Mouse (Mus musculus) left cerebral cortex, postnatal 36 days (tissue): ENCODE results near the gene Bahd1. TPM values are rescaled to one million over a fixed set of nuclear protein-coding genes. Genes with fewer than 3 reads are reported as not detected.

Source experiments
- DNase-seq, 2 experiments: peaks; one replicate each; pipeline ENCODE4 v3.0.0; 2021 to 2022; ENCODE audit warnings: low spot score in 2 of 2, mixed read lengths in 1 of 2
- intact Hi-C: fragments of 180-260 bp; cut with DNase I; formaldehyde crosslinking; loops from one replicate; pipeline ENCODE4 v1.15.1; 2025
- total RNA-seq, 2 experiments: library from RNA; stranded (reverse); gene quantifications; 2 replicates each; pipeline ENCODE4 v1.2.3; 2021

Bahd1 gene
- total RNA-seq, 2 experiments from 2014 or later = 40.4 to 45.0 TPM

GRCm38 (mm10) chr2:118914685-118915084 lies 14.5 kb downstream of the Bahd1 start:
- intact Hi-C loops = no loop called here
- no peak for DNase-seq

DNA sequence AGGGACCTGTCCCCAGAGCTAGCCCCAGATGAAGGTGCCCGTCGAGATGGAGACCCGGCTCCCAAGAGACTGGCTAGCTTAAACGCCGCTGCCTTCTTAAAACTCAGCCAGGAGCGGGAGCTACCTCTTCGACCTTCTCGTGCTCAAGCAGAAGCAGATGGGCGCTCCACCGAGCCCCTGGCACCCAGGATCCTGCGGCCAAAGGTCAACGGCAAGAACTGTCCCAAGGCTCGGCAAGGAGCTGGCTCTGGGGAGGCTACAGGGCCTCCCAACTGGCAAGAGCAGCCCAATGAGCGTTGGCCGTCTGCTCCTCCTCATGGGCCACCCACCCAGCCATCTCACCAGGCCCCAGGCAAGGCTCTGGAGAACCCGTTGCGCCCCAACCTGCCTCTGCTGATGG lies 16.3 kb downstream of the Bahd1 start:
- intact Hi-C loops = no loop called here
- no peak for DNase-seq

DNA sequence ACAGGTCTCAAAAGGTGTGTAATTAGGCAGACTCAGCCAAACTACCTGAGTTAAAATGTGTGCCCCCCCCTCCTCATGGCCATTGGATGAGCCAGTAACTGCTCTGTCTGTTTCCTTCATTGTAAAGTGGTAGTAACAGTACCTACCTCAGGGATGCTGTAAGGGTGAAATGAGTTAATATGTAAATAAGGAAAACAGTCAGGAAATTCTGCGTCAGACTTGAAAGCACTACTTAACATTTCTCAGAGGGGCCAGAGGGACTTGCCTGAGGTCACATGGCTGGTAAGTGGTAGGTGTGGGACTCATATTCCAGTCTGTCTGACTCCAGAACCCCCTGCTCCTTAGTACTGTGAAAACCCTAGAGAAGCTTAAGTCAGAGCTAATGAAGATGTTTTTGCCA lies 18.4 kb downstream of the Bahd1 start:
- intact Hi-C loops = no loop called here
- DNase-seq = no peak

DNA sequence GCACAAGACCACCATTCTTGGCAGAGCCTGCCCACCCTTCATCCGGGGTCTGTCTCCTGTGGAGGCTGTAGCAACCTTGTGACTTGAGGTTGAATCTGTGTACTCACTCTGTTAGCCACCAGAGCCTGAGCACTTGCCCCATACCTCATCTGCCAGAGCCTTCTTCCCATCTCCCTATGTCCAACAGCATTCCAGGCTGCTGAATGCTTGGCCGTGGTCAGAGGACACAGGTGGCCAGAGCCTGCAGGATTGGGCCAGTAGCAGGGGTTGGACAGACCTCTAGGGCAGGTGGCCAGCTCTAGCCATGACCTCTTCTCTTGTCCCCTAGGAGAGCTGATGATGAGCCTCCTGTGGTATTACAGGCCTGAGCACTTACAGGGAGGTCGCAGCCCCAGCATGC lies 20.3 kb downstream of the Bahd1 start:
- intact Hi-C loops = no loop called here
- no peak for DNase-seq

DNA sequence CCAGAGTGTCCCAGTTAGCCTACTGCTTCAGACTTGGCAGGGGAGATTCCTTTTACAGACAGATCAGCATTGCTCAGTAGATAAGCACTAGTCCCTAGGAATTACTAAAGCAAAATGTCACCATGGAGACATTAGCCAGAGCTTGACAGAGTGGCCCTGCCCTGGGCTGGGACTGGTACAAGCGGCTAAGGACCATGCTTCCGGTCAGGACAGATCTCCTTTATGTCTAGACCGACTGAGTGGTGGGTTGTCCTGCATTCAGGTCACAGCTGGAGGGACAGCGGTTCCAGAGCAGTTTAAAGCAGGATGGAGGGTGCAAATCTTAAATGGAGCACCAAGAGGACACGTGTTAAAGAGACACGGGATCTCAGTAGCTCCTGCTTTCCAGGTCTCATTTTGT lies 25.8 kb downstream of the Bahd1 start:
- no peak for DNase-seq
- intact Hi-C loops = no loop called here

- intact Hi-C loops = no loop called here
- peak in 1 of 2 experiments; percentile 44 for DNase-seq
Observed at GRCm38 (mm10) chr2:118926361-118926997, 26.3 kb downstream of the Bahd1 start, which contains the start of gene Chst14. Chst14 (plus strand) TSS chr2:118926496.

- intact Hi-C loops = no loop called here
- DNase-seq = no peak
Observed at GRCm38 (mm10) chr2:118926998-118927739, 27.0 kb downstream of the Bahd1 start.

DNA sequence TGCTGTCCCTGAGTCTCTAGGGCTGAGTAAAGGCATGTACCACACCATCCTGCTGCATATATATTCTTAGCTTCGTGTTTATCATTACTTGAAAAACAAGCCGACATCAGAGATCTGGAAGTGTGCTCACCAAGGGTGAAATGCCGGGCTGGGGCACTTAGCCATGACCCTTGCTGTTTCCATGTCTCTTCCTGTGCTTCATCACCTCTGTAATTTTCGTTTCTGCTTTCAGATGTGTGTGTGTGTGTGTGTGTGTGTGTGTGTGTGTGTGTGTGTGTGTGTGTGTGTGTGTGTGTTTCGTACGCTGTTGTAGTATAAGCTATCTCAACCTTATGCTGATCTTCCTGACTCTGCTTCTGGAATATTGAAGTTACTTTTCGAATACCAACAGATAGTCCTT lies 41.2 kb downstream of the Bahd1 start:
- no peak for DNase-seq
- intact Hi-C loops = no loop called here

- no peak for DNase-seq
- intact Hi-C loops = no loop called here
Observed at GRCm38 (mm10) chr2:118943232-118943631, 43.1 kb downstream of the Bahd1 start.

DNA sequence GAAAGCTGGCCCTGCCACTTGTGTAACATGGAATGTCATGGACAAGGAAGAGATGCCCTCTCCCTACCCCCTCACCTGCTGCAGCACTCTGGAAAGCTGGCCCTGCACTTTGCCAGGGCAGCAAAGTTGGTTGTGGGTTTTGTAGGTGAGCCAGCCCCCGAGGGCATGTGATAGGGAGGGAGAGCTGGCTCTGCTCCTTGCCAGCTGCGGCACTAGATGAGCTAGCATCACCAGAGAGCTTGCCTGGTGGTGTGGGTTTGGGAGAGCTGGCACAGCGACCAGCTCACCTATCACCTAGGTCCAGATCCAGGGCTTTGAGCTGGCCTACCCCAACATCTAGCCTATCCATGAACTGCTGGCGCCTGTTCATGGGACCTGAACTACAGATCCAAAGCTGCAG lies 48.6 kb downstream of the Bahd1 start:
- intact Hi-C loops = no loop called here
- DNase-seq = no peak

DNA sequence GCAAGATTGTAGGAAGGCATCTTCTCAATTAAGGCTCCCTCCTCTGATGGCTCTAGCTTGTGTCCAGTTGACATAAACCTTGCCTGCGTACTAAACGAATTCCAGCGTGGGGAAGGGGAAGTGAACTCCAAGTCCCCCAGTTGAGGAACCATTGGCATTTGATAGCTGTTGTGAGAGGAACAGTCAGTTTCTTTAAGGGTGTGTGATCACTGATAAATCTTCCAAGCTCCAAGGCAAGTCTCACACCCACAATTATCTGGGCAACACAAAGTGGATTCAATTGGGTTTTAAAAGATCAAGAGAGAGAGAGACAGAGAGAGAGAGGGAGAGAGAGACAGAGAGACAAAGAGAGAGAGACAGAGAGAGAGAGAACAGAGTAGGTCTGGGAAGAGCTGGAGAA lies 49.5 kb downstream of the Bahd1 start:
- DNase-seq = no peak
- intact Hi-C loops = no loop called here

GRCm38 (mm10) chr2:118956497-118956896 lies 56.3 kb downstream of the Bahd1 start:
- DNase-seq = no peak
- intact Hi-C loops = no loop called here

DNA sequence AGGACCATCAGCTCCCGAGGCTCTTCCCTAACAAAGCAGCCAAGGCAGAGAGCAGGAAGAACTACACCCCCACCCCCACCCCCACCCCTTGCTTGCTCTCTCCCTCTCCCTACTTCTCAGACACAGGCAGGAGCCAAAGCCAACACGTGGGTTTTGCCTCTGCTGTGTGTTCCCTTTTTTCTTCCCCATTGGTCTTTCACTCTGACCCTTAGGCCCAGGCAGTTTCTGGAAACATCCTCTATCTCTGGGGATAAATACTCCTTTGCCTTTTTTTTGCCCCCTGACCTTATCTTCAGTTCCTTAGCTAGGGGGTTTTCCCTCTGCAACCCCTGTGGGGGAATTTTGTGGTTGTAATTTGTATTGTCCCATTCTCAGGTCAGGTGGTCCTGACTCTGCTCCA lies 59.5 kb downstream of the Bahd1 start:
- no peak for DNase-seq
- intact Hi-C loops = no loop called here

- intact Hi-C loops = no loop called here
- no peak for DNase-seq
Observed at GRCm38 (mm10) chr2:118960413-118960812, 60.2 kb downstream of the Bahd1 start.

GRCm38 (mm10) chr2:118961546-118961945 lies 61.4 kb downstream of the Bahd1 start:
- no peak for DNase-seq
- intact Hi-C loops = no loop called here

- intact Hi-C loops = no loop called here
- no peak for DNase-seq
Observed at GRCm38 (mm10) chr2:118963007-118963675, 63.0 kb downstream of the Bahd1 start.

- intact Hi-C loops = no loop called here
- no peak for DNase-seq
Observed at GRCm38 (mm10) chr2:118963676-118964012, 63.5 kb downstream of the Bahd1 start.

- intact Hi-C loops = no loop called here
- no peak for DNase-seq
Observed at GRCm38 (mm10) chr2:118969585-118970147, 69.5 kb downstream of the Bahd1 start.

DNA sequence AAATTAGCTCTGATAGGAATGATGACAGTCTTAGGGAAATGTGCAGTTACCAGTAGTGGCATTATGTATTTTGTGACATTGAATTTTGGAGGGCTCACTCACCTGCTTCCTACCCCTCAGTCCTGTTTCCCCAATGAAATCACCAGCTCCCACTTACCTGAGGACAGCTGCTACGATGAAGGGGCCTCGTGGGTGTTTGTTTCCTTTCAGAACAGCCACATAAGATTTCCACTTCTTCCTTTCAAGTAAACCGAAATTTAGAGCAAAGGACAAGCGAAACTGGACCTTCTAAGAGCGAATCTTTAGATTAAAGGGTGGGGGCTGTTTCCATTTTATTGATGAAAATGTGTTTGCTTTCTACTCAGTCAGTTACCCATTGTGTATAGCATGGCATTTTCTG lies 71.9 kb downstream of the Bahd1 start:
- no peak for DNase-seq
- intact Hi-C loops = no loop called here

DNA sequence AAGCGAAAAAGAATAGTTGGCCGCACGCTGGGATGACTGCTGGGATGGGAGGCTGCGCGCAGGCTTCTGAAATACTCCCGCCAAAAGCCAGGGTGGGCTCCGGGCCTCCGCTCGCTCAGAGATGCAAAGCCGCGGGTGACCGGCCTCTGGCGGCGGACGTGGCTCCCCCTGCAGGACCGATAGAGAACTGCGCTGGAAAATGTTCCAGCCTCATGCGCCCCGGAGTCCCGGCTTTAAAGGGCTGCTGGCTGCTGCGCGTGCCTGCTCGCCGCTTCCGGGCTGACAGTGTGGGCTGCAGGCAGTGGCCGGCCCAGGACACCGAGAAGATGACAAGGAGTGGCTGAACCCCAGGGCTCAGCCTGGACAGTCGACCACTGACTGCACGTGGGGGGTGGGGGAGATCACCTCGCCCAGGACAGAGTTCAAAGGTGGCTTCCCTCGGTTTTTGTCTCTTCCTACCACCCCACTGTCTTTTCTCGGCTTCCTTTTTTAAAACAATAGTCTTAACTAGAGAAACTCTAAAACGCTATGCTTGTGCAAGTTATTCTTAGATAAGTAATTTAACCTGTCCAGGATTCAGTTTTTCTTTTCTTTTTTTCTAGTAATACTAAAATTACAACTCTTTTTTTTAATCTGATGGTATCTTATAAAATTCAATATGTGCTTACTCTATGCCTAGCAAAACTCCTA lies 72.7 kb downstream of the Bahd1 start:
- DNase-seq = peak; percentile 78 to 84
- intact Hi-C loops = no loop called here
